Mouse (Mus musculus) spleen, adult 2 months (tissue): Measurements from ENCODE around the gene Umodl1.

ENCODE experiments used
- CTCF ChIP-seq: fragments of 200-500 bp; IDR thresholded peaks from 2 replicates; pipeline ENCODE4 v1.5.1; 2011; ENCODE audit warnings: mild to moderate bottlenecking, inconsistent platforms; ENCODE audit not compliant: insufficient read depth, insufficient read length, insufficient replicate concordance; ENCODE audit errors: extremely low read depth
- POLR2A ChIP-seq: fragments of 200-500 bp; IDR thresholded peaks from 2 replicates; pipeline ENCODE4 v1.6.1; 2011; ENCODE audit warnings: low read depth, low read length, inconsistent platforms

DNA sequence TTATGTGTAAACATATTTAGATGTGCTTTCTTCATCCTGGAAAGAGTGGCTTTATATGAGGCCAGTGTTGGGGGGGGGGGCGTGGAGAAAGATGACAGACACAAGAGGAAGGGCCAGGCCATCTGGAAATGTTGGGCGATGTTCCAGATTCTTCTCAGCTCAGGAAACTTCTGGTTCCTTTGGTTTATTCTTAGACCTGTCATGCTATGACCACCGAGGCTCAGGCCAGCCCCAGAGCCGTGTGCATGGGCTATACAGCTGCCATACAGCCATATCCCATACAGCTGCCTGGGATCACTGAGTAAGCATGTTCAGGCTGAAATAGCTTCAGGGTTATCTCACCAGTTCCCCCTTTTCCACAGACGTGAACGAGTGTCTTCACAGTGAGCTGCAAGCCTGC lies 18.9 kb downstream of the Umodl1 start:
- TF ChIP-seq CTCF: no peak
- TF ChIP-seq POLR2A: no peak
